1 mouse cellular context compared by ENCODE assay signal in the genomic region with DNA sequence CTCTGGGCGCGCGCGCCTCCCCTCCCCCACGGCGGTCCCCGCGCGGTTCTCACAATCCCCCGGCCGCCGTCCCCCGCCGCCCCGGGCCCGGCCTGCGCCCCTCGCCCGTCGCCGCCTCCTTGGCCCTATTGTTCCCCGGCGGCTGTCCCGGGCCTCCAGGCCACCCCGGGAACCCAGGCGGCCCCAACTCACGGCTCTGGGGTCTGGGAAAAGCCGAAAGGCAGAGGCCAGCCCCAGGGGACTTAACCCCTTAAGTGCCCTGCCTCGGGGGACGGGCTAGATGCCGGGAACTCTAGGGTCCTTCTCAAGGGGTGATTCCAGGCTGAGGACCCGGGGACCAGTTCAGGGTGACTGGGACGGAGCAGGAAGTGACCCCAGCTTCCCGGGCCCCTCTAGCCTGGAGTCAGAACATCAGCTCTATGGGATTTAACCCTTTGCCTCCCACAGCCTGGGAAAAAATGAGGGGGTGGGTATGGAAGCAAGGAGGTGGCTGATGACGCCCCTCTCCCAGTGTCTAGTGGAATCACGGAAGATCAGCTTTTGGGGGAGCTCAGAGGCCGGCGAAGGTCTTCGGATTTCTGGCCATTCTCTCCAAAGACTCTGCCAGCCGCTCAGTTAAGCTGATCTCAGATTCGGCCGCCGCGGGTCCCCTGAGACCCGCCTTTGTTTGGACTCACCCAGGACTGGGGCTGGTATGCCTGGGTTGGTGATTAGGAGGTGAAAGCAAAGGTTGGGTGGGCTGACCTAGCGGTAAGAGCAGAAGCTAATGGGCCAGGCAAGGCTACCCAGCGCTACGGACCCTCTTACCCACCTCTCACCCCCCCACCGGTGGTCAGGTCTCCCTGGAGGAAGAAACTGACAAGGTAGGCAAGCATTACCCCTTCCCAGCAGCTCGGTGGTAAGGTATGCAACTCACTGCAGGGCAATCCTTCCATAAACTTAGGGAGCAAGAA.
TF ChIP-seq lines count a peak whose summit lies in the region.

TSS of gene Zfp629 (minus strand) at position 907 of the 953 bp plus-strand sequence.

TF ChIP-seq in myocyte, 11 proteins besides CTCF, POLR2A, EP300 and RAD21 (continued from another document):
- TF ChIP-seq MYOG (IDR thresholded peaks at IDR 0.05; ENCODE audit: control insufficient read depth in 1 of 3, insufficient read depth in 1 of 3, insufficient read length in 2 of 3, low read depth in 2 of 3) (no peak), CEBPB (IDR thresholded peaks at IDR 0.05; ENCODE audit: insufficient read depth, poor library complexity, severe bottlenecking) (no peak), USF1 (IDR thresholded peaks at IDR 0.05; ENCODE audit: low read depth) (no peak), E2F4 (IDR thresholded peaks at IDR 0.05; ENCODE audit: insufficient read depth) (no peak), REST (IDR thresholded peaks at IDR 0.05; ENCODE audit: insufficient read depth, insufficient read length) (no peak), SRF (IDR thresholded peaks at IDR 0.05; ENCODE audit: control insufficient read depth, insufficient read length, low read depth) (no peak), MYOD1 (IDR thresholded peaks at IDR 0.05; ENCODE audit: control insufficient read depth in 1 of 3, insufficient read length in 2 of 3, low read depth in 2 of 3) (no peak)
